Mouse (Mus musculus) spleen, embryonic (tissue): Measurements from ENCODE around the gene Zcchc17.

ENCODE experiments used
- CTCF ChIA-PET: fragments of 350-600 bp; sonication (Branson Sonifier 250); formaldehyde crosslinking; loops from one replicate; lab custom pipeline; 2022; lab: Charles Lee

The Zcchc17 gene

DNA sequence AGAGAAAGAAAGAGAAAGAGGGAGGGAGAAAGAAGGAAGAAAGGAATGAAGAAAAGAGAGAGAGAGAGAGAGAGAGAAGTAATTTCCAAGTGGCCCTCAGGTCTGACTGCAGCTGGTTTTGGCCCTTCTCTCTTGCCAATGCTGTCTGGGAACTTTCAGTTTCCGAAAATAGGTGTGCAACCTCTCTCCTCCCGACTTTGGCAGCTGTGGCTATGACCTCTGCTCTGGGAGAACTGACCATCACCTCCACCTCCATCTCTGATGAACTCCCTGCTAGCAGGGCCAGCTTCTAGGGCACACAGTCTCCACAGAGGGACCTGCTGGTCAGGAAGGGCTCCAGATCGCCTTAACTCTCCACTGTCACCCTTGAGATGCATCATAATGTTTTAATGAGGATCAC is 73.2 kb downstream of the Zcchc17 start:
- CTCF ChIA-PET, result no interaction called here

GRCm38 (mm10) chr4:130283826-130284225 is 75.9 kb downstream of the Zcchc17 start:
- CTCF ChIA-PET, result no interaction called here

DNA sequence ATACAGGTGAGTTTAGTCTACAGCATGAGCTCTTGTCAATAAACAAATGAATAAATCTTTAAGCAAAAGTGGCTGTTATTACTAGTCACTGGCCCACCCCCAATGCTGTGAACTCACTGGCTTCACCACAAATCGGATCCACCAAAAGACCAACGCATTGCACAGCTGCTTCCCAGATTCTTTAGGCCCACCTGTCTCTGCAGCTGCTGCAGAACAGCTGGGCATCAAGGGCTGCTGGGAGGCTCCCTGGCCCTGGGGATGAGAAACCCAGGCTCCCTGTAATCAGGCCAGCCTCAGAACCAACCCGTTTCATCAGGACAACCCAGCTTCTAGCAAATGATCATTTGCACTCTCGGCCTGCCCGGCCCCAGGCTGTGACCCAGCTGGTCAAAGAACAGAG is 76.9 kb downstream of the Zcchc17 start:
- CTCF ChIA-PET, result no interaction called here

DNA sequence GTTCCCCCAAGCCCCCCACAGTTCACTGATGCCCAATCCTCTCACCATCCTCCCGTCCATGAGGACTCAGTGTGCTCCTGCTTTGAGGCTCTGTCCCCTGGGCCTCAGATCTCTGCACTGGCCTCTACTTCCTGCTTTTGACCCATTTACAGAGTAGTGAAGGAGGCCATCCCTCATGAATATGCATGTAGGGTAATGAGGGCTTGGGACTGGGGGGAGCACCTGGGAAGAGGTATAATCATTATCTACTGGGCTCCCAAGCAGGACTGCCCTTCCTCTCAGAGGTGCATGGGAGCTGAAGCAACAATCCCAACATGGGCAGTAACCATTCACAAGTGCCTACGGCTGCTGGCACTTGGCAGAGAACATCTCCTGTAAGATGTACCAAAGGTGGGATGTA is 80.6 kb downstream of the Zcchc17 start, which contains the start of gene Serinc2:
Gene Serinc2 (minus strand): TSS at position 101 of the 400 bp plus-strand sequence.
- CTCF ChIA-PET, result no interaction called here

- CTCF ChIA-PET, result no interaction called here
Measured at GRCm38 (mm10) chr4:130276573-130277176, 83.1 kb downstream of the Zcchc17 start.

DNA sequence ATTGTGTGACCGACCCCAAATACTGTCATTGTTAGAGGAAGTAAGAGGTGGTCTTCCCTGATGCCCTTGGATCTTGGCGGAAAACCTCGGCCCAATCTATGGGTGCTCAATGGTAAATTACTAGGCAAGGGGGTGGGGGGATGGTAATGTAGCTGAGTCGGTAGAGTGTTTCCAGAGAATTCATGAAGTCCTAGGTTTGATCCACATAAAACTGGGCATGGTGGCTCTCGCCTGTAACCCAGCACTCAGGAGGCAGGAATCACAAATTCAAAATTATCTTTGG is 84.0 kb downstream of the Zcchc17 start:
- CTCF ChIA-PET, result no interaction called here

DNA sequence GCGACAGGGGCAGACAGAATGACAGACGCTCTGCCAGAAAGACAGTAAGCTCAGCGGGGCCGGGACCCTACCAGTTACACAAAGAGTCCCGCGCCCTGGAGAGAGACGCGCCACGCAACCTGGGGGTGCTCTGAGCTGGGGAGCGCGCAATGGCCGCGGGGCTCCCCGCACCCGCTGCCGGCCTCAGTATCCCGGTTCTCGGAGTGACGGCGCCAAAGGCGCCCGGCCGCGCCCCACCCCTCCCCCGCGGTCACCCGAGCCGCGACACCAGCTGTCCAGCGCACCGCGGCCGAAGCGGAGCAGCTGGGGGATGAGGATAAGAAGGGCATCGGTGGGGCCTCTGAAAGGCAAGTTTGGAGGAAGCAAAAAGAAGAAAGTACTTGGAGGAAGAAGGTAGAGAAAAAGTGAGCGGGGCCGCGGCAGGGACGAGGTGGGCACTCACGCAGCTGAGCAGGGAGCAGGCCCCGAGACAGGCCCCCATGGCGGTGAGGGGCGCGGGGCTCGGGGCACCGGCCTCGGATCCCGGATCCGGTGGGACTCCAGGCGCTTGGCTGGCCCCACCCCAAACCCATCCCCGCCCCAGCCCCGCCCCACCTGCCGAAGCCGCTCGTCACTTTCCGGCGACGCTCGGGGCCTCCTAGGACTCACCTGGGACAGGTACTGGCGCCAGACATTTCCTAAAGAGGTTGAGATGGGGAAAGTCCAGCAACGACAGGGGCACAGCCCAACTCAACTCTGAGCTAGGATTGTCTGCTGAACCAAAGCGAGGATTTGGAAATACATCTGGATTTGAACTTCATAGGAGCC is 84.5 kb downstream of the Zcchc17 start:
- CTCF ChIA-PET, result no interaction called here

GRCm38 (mm10) chr4:130274346-130275015 is 85.3 kb downstream of the Zcchc17 start:
- CTCF ChIA-PET, result no interaction called here

GRCm38 (mm10) chr4:130273698-130274345 is 85.9 kb downstream of the Zcchc17 start:
- CTCF ChIA-PET, result no interaction called here

GRCm38 (mm10) chr4:130270611-130271347 is 89.0 kb downstream of the Zcchc17 start:
- CTCF ChIA-PET, result no interaction called here

GRCm38 (mm10) chr4:130270089-130270488 is 89.7 kb downstream of the Zcchc17 start:
- CTCF ChIA-PET, result no interaction called here

- CTCF ChIA-PET, result interaction anchor here (0.7 kb wide), 1 partner anchor 572 kb away, joined by 3 read pairs; no protein-coding TSS in a partner anchor
Measured at GRCm38 (mm10) chr4:130268736-130269135, 91.0 kb downstream of the Zcchc17 start.

- CTCF ChIA-PET, result interaction anchor here (0.6 kb wide), 1 partner anchor 77 kb away, joined by 9 read pairs; no protein-coding TSS in a partner anchor
Measured at GRCm38 (mm10) chr4:130267069-130267468, 92.7 kb downstream of the Zcchc17 start.

DNA sequence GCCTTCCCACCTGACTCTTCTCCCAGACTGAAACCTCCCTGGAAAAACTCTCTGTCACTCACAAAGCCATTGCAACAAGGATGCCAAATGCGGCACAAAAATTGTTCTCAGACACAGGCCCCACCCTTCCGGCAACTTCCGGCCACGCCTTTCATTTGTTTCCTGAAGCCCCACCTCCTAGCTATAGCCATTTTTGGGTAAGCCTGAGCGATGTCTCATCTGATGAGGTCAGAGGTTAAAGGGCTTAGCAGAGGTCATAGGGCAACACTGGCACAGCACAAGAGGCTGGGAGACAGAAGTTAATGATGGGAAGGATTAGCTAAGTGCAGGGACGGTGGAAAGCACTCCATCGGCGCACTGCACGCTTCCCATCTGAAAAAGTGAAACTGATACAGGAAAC is 93.1 kb downstream of the Zcchc17 start:
- CTCF ChIA-PET, result interaction anchor here (0.6 kb wide), 1 partner anchor 77 kb away, joined by 9 read pairs; no protein-coding TSS in a partner anchor
